Mouse (Mus musculus): ENCODE measurements around the gene Reln.

Reln gene

DNA sequence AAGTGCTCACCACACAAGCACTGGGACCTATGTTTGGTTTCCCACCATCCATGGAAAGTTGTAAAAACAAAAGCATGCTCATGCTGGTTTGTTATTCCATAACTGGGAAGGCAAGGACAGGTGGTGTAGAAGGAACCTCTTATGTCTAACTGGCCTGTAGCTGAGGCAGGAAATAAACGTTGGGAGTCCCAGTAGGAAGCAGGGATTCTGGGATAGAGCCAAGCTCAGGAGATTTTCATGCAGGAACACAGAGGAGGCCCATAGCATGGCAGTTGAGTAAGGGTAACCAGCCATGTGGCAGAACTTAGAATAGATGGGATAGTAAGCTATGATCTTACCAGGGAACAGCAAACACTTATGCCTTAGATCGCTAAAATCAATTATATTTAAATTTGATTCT, 120.6 kb downstream of the Reln start:
- DNase-seq (ENCODE audit: low spot score) = no peak

- DNase-seq (ENCODE audit: low spot score) = no peak
Observed at GRCm38 (mm10) chr5:22208311-22209021, 136.0 kb downstream of the Reln start.

DNA sequence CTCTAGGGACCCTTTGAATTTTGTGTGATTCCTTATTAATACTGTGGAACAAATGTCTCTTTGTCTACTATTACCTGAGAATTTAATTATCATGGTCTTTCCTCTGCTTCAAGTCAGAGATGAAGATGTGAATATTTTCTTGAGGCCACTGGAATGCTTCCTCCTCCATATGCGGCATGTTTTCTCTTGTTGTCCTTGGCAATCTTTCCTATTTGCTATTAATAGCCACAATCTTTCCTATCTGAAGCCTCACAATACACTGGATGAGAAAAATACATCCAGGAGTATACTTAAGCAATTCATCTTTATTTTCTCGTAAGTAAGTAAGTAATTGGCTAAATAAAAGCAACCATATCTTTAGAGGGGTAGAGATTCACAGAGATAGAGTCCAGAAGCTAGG, 146.6 kb downstream of the Reln start:
- DNase-seq (ENCODE audit: low spot score) = no peak

DNA sequence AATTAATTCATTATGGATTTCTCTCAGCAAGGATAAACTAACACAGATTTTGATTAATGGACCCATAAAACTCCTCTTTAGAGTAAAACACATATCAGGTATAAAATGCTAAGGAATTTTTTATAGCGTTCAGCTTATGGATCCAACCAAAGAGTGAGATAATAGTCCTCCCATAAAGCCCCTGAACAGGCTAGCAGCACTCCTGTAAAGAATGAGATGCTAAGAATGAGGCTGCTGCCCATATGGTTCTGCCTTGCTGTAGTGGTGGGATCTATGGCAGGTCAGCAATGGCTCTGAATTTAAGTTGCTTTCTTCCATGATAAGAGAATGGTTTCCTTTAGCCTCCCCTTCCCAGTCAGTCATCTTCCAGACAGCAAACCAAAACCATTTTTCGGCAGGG, 147.6 kb downstream of the Reln start:
- DNase-seq (ENCODE audit: low spot score) = no peak

DNA sequence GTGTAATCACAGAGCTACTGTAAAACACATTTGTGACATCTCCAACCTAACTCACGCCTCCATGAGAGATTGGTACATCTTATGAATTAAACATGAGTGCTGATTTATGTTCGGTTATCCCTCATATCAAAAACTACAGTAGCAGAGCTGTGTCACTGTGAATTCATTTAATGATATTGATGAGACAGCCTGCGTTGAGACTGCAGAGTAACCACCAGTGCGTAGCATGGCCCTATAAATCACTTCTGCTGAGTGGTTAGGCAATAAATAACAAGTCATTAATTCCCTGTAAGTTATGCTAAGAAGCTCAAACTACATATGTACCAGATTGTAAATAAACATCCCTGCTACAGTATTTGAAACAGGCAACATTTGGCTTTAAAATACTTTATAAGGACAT, 148.0 kb downstream of the Reln start:
- DNase-seq (ENCODE audit: low spot score) = no peak

DNA sequence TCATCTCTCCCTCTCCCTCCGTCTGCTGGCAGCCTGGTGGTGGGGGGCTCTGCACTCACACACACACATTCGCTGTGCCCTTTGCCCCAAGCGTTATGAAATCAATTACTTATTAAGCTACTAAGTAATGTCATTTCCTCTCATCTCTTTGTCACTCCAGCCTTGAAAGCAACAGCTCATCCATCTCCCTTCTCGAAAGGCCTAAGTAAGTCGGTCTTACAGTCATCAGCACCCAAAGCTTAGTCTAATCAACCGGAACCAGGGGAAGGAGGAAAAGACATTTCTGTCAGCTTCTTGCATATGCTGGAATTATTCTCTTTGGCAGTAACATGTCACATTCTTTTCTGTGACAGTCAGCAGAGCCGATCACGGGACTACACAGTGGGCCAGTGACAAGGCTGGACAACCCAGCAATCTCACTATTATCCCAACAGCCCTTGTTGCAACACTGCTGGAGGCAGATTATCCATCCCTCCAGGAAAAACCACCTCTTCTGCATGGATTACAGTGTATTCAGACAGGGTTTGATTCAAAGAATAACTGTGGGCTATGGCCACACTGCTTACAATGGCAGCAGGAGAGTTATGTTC, 149.1 kb downstream of the Reln start:
- no peak for DNase-seq (ENCODE audit: low spot score)

DNA sequence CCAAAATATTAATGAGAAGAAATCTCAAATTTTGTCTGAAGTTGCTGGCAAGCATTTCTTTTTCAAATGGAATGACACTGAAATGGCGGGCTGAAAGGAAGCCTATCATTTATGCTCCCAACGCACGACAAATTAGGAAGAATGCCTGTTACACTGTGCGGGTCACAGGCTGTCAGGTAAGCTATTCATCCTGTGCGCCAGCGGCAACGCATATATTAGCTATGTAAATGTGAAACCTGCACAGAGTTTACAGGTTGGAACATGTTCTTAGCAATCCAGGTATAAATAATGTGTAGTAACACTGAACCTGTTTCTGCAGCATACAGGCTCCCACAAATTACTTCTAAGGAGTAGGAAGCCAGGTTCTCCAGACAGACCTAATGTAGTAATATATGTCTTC, 152.7 kb downstream of the Reln start:
- DNase-seq (ENCODE audit: low spot score) = no peak

DNA sequence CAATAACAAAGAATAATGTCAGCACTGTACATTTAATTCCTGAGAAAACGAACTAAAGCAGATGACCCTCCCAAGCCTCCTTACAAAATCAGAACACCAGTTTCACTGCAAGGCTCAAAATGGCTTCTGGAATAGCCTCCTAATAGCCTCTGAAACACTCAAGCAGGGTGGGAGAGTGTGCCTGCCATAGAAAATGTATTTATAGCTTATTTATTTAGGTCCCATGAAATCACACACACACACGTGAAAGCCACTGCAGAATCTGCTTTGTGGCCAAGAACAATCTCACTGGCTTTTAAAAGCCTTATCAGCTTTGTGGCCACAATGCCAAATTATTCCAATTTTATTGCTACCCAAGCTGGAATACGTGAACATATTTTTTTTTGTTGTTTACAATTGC, 154.2 kb downstream of the Reln start:
- no peak for DNase-seq (ENCODE audit: low spot score)

GRCm38 (mm10) chr5:22187599-22187998, 156.9 kb downstream of the Reln start:
- no peak for DNase-seq (ENCODE audit: low spot score)

DNA sequence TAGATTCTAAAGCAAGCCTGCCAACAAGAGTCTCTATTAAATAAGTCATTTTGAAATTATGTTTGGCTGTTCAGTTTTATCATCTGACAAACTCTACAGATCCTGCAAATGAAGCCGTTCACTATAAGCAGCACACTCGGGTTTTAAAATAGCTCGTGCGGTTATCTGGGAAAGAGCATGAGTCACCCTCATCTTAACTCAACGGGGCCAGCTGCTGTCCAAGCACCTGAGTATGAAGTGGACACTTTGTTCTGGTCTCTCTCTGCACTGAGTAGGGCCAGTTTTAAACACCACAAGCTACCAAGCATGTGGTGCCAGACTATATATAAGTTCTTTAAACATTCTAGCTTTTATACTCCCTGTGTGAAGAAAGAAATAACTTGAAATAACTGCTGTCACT, 168.0 kb downstream of the Reln start:
- DNase-seq (ENCODE audit: low spot score) = no peak

- DNase-seq (ENCODE audit: low spot score) = no peak
Observed at GRCm38 (mm10) chr5:22171336-22171735, 173.2 kb downstream of the Reln start.

GRCm38 (mm10) chr5:22164060-22164934, 180.2 kb downstream of the Reln start:
- DNase-seq (ENCODE audit: low spot score) = no peak

DNA sequence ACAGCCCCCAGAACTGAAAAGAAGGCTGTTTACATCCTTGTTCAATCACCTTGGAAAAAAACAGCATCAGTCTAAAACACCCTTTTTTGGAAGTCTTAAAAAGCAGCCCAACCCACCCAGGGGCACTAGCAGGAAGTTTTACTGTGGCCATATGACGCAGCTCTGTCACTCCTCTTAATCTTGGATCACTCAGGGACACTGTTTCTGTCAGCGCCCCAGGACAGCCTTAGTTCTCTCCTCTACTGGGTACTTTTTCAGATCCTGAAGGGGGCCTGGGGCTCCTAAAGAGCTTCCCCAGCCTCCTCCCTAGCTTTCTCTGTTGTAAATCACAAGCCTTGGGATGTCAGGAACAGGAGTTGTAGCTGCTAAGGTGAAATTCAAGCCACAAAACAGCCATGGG, 183.6 kb downstream of the Reln start:
- no peak for DNase-seq (ENCODE audit: low spot score)

DNA sequence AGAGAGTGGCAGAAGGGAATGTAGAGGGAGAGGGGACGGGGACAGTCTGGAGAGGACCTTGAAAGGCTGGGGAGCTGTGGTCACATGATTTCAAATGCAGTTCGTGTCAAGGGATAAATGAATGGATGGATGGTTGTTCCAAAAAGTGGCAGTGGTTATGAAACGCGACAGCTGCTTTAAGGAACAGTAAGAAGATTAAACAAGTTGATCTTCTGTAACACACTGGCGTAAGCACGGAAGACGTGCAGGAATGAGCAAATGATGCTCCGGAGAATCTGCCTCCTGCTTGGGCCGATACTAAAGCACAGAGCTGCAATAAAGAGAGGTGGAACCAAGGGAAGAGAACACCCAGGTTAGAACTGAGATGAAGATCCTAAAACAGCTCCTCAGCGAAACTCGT, 185.7 kb downstream of the Reln start:
- DNase-seq (ENCODE audit: low spot score) = no peak

GRCm38 (mm10) chr5:22153601-22154000, 190.9 kb downstream of the Reln start:
- DNase-seq (ENCODE audit: low spot score) = no peak

GRCm38 (mm10) chr5:22141821-22142220, 202.7 kb downstream of the Reln start:
- no peak for DNase-seq (ENCODE audit: low spot score)

DNA sequence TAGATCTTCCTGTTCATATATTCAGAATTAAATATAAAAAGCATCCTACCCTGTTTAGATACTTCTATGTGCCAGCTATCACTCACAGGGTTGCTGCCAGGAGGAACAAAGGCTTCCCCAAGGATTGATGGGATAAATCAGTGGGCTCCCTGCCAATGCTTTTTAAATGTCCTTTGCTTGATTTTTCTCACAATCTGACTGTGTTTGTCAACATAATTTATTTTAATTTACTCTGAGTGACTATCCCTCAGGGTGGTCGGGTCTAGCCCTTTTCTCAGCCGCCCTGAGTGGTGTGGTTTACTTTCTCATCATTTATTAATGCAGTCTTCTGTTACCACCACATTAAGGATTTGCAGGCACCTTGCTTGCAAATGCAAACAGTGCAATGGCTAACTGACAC, 205.5 kb downstream of the Reln start:
- DNase-seq (ENCODE audit: low spot score) = no peak

- DNase-seq (ENCODE audit: low spot score) = no peak
Observed at GRCm38 (mm10) chr5:22134402-22134801, 210.1 kb downstream of the Reln start.

- no peak for DNase-seq (ENCODE audit: low spot score)
Observed at GRCm38 (mm10) chr5:22131730-22132522, 212.6 kb downstream of the Reln start.

DNA sequence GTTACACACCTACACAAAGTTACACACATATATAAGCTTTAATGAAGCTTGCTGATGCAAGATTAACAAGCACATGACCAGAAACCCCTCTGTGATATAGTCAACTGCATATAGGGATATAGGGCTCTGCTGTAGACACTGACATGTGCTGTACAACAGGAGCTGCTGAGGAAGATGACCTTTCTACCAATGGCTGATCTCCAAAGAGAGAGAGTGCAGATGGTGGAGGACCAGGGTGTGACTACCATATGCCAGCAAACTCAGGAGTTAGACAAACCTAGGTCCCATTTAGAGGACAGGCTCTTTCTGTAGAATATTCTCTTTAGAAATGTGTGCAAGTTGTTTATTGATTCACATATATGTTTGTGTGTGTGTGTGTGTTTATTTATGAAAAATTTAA, 216.9 kb downstream of the Reln start:
- DNase-seq (ENCODE audit: low spot score) = no peak

- no peak for DNase-seq (ENCODE audit: low spot score)
Observed at GRCm38 (mm10) chr5:22119296-22119695, 225.2 kb downstream of the Reln start.

- no peak for DNase-seq (ENCODE audit: low spot score)
Observed at GRCm38 (mm10) chr5:22118456-22118855, 226.0 kb downstream of the Reln start.
